Mouse (Mus musculus): ENCODE measurements at regions not wholly inside any gene's neighbourhood (a gene's known extent, or its start where the extent isn't known, plus 50 kb on each side); places are given as distances from the start of the nearest gene placed in this dataset.

DNA sequence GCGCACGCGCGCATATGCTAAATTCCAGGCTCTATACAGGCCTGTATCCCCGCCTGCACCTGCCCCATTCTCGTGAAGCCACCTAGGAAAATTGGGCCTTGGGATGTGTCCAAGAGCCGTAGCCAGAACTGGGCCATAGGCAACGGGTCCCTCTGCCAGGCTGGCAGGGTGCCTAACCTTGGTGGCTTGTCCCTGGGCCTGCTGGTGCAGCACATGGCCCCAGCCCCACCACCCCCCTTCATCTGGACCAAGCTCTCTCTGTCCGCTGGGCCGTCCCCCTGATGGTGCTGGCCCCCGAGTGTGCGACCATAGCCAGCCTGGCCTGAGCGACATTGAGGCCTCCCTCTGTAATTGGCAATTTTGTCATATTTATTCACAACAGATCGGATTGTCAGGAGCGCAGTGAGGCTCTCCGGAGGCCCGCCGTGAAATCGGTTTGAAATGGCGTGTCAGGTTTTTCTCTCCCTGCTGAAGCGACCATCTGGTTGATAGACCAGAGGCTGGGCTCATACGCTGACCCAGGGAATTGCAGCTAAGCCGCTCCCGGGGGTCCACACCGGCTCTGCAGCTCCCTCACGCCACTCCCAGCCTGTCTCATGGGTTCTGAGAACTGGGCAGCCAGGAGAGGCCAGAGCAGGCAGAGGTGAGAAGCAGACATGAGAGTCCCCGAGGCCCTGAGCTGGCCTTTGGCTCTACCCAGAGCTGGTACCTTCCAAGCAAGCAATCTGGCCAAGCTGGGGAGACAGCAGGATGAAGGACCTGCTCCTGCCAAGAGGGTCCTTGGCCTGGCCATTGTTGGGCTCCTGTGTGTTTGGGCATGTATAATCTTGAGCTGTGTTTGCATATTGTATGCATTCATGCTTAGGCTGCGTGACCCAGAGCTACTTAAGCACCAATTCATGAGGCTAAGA is 67.6 kb downstream of the Uncx start:
- 76% methylated on average over 28 of the region's 28 CpGs for WGBS
- Histone ChIP-seq H3K27ac (ENCODE audit: low read depth) (no peak overlapping the region), H3K4me3 (ENCODE audit: low read depth, low read length) (no peak overlapping the region), H3K36me3 (replicated peaks; ENCODE audit: control insufficient read depth, insufficient read depth, low read length) (no peaks in the 10 kb centered on the region), H3K9me3 (replicated peaks; ENCODE audit: control insufficient read depth, low read length) (no peaks in the 10 kb centered on the region), H3K4me1 (ENCODE audit: control insufficient read depth, insufficient read depth) (no peaks in the 10 kb centered on the region), H3K27me3 (ENCODE audit: control insufficient read depth, insufficient read depth, low read length) (no peaks in the 10 kb centered on the region), H3K4me2 (ENCODE audit: low read depth, low read length) (no peak overlapping the region), H3K9ac (replicated peaks; ENCODE audit: low read depth, low read length) (no peak overlapping the region)
- TF ChIP-seq EP300 (IDR thresholded peaks at IDR 0.05; ENCODE audit: low read depth) (no peak), CTCF (IDR thresholded peaks at IDR 0.05; ENCODE audit: low read depth) (no peak)
- DNase-seq (ENCODE audit: low spot score): no peak
- ATAC-seq (ENCODE audit: insufficient read depth, low read depth): no peak

DNA sequence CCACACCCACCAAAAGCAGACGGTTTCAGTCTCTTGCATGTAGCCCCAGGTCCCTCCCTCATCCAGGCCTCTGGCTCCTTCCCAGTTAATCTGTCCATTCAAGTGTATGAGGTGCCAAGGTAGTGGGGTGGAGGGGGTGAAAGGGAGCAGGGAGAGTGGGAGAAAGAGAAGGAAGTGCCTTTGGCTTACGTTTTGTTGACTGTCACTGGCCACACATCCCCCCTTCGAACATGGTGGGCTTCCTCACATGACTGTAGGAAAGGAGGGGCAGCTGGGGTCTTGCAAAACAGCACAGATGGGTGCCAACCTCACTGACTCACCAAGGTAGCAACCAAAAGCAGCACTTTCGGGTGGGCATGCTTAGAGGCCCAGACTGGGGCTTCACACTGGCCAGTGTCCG is 68.9 kb downstream of the Uncx start:
- no peak overlapping the region for H3K4me3 ChIP-seq (ENCODE audit: low read depth, low read length)
- no peaks in the 10 kb centered on the region for H3K36me3 ChIP-seq (replicated peaks; ENCODE audit: control insufficient read depth, insufficient read depth, low read length)
- H3K27me3 ChIP-seq (ENCODE audit: control insufficient read depth, insufficient read depth, low read length): no peaks in the 10 kb centered on the region
- H3K9me3 ChIP-seq (replicated peaks; ENCODE audit: control insufficient read depth, low read length): no peaks in the 10 kb centered on the region
- H3K9ac ChIP-seq (replicated peaks; ENCODE audit: low read depth, low read length): no peak overlapping the region
- H3K27ac ChIP-seq (ENCODE audit: low read depth): no peak overlapping the region
- ATAC-seq (ENCODE audit: insufficient read depth, low read depth) (no peak), DNase-seq (ENCODE audit: low spot score) (no peak)
- no peaks in the 10 kb centered on the region for H3K4me1 ChIP-seq (ENCODE audit: control insufficient read depth, insufficient read depth)
- TF ChIP-seq EP300 (IDR thresholded peaks at IDR 0.05; ENCODE audit: low read depth): no peak
- no peak for TF ChIP-seq CTCF (IDR thresholded peaks at IDR 0.05; ENCODE audit: low read depth)
- H3K4me2 ChIP-seq (ENCODE audit: low read depth, low read length): no peak overlapping the region
- WGBS: 69% methylated on average over 5 of the region's 5 CpGs

DNA sequence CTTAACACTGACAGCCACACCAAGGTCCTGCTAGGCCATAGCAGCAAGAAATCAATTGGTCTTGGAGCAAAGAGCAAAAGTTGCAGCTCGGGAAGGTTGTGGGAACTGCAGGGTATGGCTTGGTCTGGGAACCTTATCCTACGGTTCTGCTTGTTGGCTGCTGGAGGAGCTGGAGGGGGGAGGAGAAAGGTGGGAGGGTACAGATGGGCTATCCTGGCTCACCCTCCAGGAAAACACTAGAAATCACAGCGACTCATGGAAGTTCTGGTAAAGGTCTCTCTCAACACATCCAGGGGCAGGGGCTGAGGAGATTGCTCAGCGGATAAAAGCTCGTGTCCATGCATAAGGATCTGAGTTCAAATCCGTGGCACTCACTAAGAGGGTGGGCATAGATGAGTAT is 69.4 kb downstream of the Uncx start:
- Histone ChIP-seq H3K27me3 (ENCODE audit: control insufficient read depth, insufficient read depth, low read length) (no peaks in the 10 kb centered on the region), H3K36me3 (replicated peaks; ENCODE audit: control insufficient read depth, insufficient read depth, low read length) (no peaks in the 10 kb centered on the region), H3K27ac (ENCODE audit: low read depth) (no peak overlapping the region), H3K9me3 (replicated peaks; ENCODE audit: control insufficient read depth, low read length) (no peaks in the 10 kb centered on the region), H3K4me1 (ENCODE audit: control insufficient read depth, insufficient read depth) (no peaks in the 10 kb centered on the region), H3K9ac (replicated peaks; ENCODE audit: low read depth, low read length) (no peak overlapping the region), H3K4me2 (ENCODE audit: low read depth, low read length) (no peak overlapping the region), H3K4me3 (ENCODE audit: low read depth, low read length) (no peak overlapping the region)
- TF ChIP-seq EP300 (IDR thresholded peaks at IDR 0.05; ENCODE audit: low read depth) (no peak), CTCF (IDR thresholded peaks at IDR 0.05; ENCODE audit: low read depth) (no peak)
- WGBS: 73% methylated on average over 6 of the region's 6 CpGs
- ATAC-seq (ENCODE audit: insufficient read depth, low read depth) (no peak), DNase-seq (ENCODE audit: low spot score) (no peak)

DNA sequence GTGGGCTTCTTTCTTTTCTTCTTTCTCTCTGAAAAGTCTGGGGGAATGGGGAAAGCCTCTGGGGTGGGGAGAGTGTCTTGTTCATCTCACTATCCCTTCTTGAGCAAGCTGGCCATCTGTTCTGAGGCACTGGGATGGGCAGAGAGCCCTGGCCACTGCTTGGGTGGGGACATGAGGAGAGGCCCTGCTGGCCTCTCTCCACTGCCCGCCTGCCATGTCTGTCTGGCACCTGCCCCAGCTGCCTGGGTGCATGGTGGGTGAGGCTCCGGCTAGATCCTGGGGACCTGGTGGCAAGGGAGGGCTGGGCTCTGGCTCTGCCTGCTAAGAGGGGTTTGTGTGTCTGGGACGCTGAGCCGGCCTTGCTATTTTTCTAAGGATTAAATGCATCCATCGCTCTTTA is 70.3 kb downstream of the Uncx start:
- DNase-seq (ENCODE audit: low spot score) (no peak), ATAC-seq (ENCODE audit: insufficient read depth, low read depth) (no peak)
- Histone ChIP-seq H3K27me3 (ENCODE audit: control insufficient read depth, insufficient read depth, low read length) (0 out of 2 replicates have a peak, but pooled peaks cover 2% of the 10 kb centered on the region), H3K4me2 (ENCODE audit: low read depth, low read length) (no peak overlapping the region), H3K4me1 (ENCODE audit: control insufficient read depth, insufficient read depth) (no peaks in the 10 kb centered on the region), H3K36me3 (replicated peaks; ENCODE audit: control insufficient read depth, insufficient read depth, low read length) (no peaks in the 10 kb centered on the region), H3K9me3 (replicated peaks; ENCODE audit: control insufficient read depth, low read length) (no peaks in the 10 kb centered on the region), H3K27ac (ENCODE audit: low read depth) (no peak overlapping the region), H3K9ac (replicated peaks; ENCODE audit: low read depth, low read length) (no peak overlapping the region), H3K4me3 (ENCODE audit: low read depth, low read length) (no peak overlapping the region)
- TF ChIP-seq EP300 (IDR thresholded peaks at IDR 0.05; ENCODE audit: low read depth) (no peak), CTCF (IDR thresholded peaks at IDR 0.05; ENCODE audit: low read depth) (no peak)
- WGBS: 59% methylated on average over 5 of the region's 5 CpGs

DNA sequence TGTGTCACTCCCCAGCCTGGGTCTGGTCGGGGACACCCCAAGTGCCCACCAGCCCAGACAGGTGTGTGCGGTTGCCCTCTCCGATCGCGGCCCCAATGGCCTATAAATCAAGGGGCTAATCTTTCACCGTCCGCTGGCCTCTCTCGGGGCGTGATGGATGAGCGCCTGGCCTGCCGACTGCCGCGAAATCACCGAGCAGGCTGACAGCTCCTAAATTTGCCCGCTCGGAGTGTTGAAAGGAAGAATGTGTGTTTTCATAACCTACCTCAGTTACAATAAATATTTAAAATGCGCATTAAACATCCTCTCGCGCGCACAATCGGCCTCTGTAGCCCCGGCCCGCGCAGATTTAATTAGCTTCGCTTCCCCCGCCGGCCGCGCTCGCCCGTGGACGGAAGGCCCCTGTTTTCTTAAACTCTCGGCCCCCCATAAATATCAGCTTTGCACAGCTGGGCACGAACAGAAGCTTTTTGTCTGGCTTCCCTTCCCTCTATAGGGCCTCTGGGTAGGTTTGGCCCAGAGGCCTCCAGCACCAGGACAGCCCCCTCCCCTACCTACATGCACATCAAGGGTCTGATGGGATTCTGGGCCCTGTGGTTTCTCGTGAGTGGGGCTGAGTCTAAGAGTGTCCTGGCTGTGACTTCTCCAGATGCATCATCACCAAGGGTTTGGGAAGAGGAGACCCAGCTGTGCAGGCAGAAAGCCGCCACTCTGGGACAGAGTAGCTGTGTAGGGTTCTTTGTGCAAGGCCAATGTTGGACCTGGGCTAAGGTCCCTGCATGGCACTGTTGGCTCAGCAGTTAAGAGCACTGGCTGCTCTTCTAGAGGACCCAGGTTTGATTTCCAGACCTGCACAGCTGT is 76.2 kb downstream of the Uncx start:
- ATAC-seq (ENCODE audit: insufficient read depth, low read depth) (no peak), DNase-seq (ENCODE audit: low spot score) (no peak)
- no peak overlapping the region for H3K27ac ChIP-seq (ENCODE audit: low read depth)
- no peak for TF ChIP-seq CTCF (IDR thresholded peaks at IDR 0.05; ENCODE audit: low read depth)
- TF ChIP-seq EP300 (IDR thresholded peaks at IDR 0.05; ENCODE audit: low read depth): no peak
- H3K9ac ChIP-seq (replicated peaks; ENCODE audit: low read depth, low read length): no peak overlapping the region
- no peaks in the 10 kb centered on the region for H3K36me3 ChIP-seq (replicated peaks; ENCODE audit: control insufficient read depth, insufficient read depth, low read length)
- H3K27me3 ChIP-seq (ENCODE audit: control insufficient read depth, insufficient read depth, low read length): peaks cover 22% of the 10 kb centered on the region
- no peaks in the 10 kb centered on the region for H3K4me1 ChIP-seq (ENCODE audit: control insufficient read depth, insufficient read depth)
- WGBS: 34% methylated on average over 36 of the region's 36 CpGs
- no peak overlapping the region for H3K4me2 ChIP-seq (ENCODE audit: low read depth, low read length)
- H3K9me3 ChIP-seq (replicated peaks; ENCODE audit: control insufficient read depth, low read length): no peaks in the 10 kb centered on the region
- no peak overlapping the region for H3K4me3 ChIP-seq (ENCODE audit: low read depth, low read length)
